9 mouse cellular contexts compared by ENCODE assay signal in genomic region chr13:94381829-94382675, GRCm38 (mm10). TPM values are rescaled to one million over a fixed set of nuclear protein-coding genes. Genes with fewer than 3 reads are reported as not detected.
A peak's percentile ranks its signal among the peaks of the same experiment; 100 is the strongest.
DNase-seq lines count a peak whose midpoint lies in the region; ATAC-seq and TF ChIP-seq lines count a peak whose summit lies in the region.
"Had no signal": no experiment of that assay in that cellular context is flagged by ENCODE, and none has a peak within 500 bp of the region (broad histone marks: within the 10 kb centered on the region; RNA-seq: fewer than 3 reads in every experiment).

No protein-coding gene starts in this region.

- H3K27me3 ChIP-seq in forebrain, embryonic 16.5 days (replicated peaks; ENCODE audit: control insufficient read depth, insufficient read depth, low read length), result no peaks in the 10 kb centered on the region
- no peaks in the 10 kb centered on the region for H3K27me3 ChIP-seq in forebrain, embryonic 15.5 days
- no peaks in the 10 kb centered on the region for H3K27me3 ChIP-seq in midbrain, embryonic 11.5 days (ENCODE audit: control insufficient read depth, insufficient read depth, low read length)
- H3K27me3 ChIP-seq in midbrain, embryonic 10.5 days (ENCODE audit: low read depth, poor library complexity, severe bottlenecking), result no peaks in the 10 kb centered on the region
- H3K27me3 ChIP-seq in small intestine, adult 2 months (ENCODE audit: control insufficient read depth, insufficient read depth, low read length), result no peaks in the 10 kb centered on the region
- H3K27me3 ChIP-seq: embryonic facial prominence, embryonic 13.5 days had no signal

- H3K4me3 ChIP-seq in forebrain, embryonic 16.5 days (replicated peaks; ENCODE audit: low read length), result no peak overlapping the region
- H3K4me3 ChIP-seq in forebrain, embryonic 15.5 days, result no peak overlapping the region
- no peak overlapping the region for H3K4me3 ChIP-seq in midbrain, embryonic 11.5 days (ENCODE audit: low read depth, low read length)
- no peak overlapping the region for H3K4me3 ChIP-seq in midbrain, embryonic 10.5 days
- H3K4me3 ChIP-seq in small intestine, adult 2 months (ENCODE audit: low read depth, low read length), result peak overlapping the region; percentile 54
- H3K4me3 ChIP-seq: embryonic facial prominence, embryonic 13.5 days had no signal

- no peak overlapping the region for H3K27ac ChIP-seq in forebrain, embryonic 16.5 days (ENCODE audit: low read length)
- no peak overlapping the region; the same call in 1 of the 2 replicates for H3K27ac ChIP-seq in forebrain, embryonic 15.5 days (replicated peaks)
- H3K27ac ChIP-seq in midbrain, embryonic 11.5 days (ENCODE audit: low read depth, low read length), result no peak overlapping the region
- H3K27ac ChIP-seq in midbrain, embryonic 10.5 days (replicated peaks), result no peak overlapping the region
- peak overlapping the region; percentile 93 for H3K27ac ChIP-seq in small intestine, adult 2 months (ENCODE audit: insufficient read depth, low read depth, low read length)
- H3K27ac ChIP-seq: embryonic facial prominence, embryonic 13.5 days had no signal

- TF ChIP-seq CTCF in small intestine, adult 2 months (IDR thresholded peaks at IDR 0.05; ENCODE audit: extremely low read depth, insufficient read length, insufficient replicate concordance, low read depth, low read length), result peak; percentile 12; the same call in 1 of the 2 replicates

- no peak overlapping the region for H3K9ac ChIP-seq in forebrain, embryonic 16.5 days (replicated peaks; ENCODE audit: low read depth, low read length)
- no peak overlapping the region for H3K9ac ChIP-seq in forebrain, embryonic 15.5 days (replicated peaks)
- H3K9ac ChIP-seq in midbrain, embryonic 11.5 days (ENCODE audit: low read length), result no peak overlapping the region
- H3K9ac ChIP-seq: embryonic facial prominence, embryonic 13.5 days had no signal

- no peaks in the 10 kb centered on the region for H3K9me3 ChIP-seq in forebrain, embryonic 16.5 days (ENCODE audit: control insufficient read depth, low read length)
- H3K9me3 ChIP-seq in forebrain, embryonic 15.5 days, result no peaks in the 10 kb centered on the region
- H3K9me3 ChIP-seq in midbrain, embryonic 11.5 days (ENCODE audit: control insufficient read depth, low read length), result no peaks in the 10 kb centered on the region
- no peaks in the 10 kb centered on the region for H3K9me3 ChIP-seq in midbrain, embryonic 10.5 days (replicated peaks)
- H3K9me3 ChIP-seq: embryonic facial prominence, embryonic 13.5 days had no signal

- WGBS in forebrain, embryonic 16.5 days, result 80% methylated on average over 8 of the region's 8 CpGs
- WGBS in forebrain, embryonic 15.5 days, result 71% methylated on average over 8 of the region's 8 CpGs
- WGBS in midbrain, embryonic 11.5 days, result 76% methylated on average over 8 of the region's 8 CpGs
- 82% methylated on average over 8 of the region's 8 CpGs for WGBS in midbrain, embryonic 10.5 days
- WGBS in small intestine, adult 2 months, result 13% methylated on average over 8 of the region's 8 CpGs

- H3K4me2 ChIP-seq in forebrain, embryonic 16.5 days (ENCODE audit: low read length), result no peak overlapping the region
- H3K4me2 ChIP-seq in forebrain, embryonic 15.5 days (replicated peaks), result no peak overlapping the region
- H3K4me2 ChIP-seq in midbrain, embryonic 11.5 days, result no peak overlapping the region
- H3K4me2 ChIP-seq: embryonic facial prominence, embryonic 13.5 days had no signal

- H3K4me1 ChIP-seq in forebrain, embryonic 16.5 days (replicated peaks; ENCODE audit: control insufficient read depth, insufficient read depth, low read length), result peaks cover 18% of the 10 kb centered on the region
- H3K4me1 ChIP-seq in forebrain, embryonic 15.5 days, result peaks cover 14% of the 10 kb centered on the region; the same call in 1 of the 2 replicates
- H3K4me1 ChIP-seq in midbrain, embryonic 11.5 days (ENCODE audit: control insufficient read depth, insufficient read depth, low read length), result no peaks in the 10 kb centered on the region
- peaks cover 7% of the 10 kb centered on the region for H3K4me1 ChIP-seq in midbrain, embryonic 10.5 days
- H3K4me1 ChIP-seq in small intestine, adult 2 months (ENCODE audit: control insufficient read depth, insufficient read depth, insufficient read length, low read length), result peaks cover 2% of the 10 kb centered on the region; the same call in 1 of the 2 replicates

- ATAC-seq in forebrain, embryonic 16.5 days, result peak; percentile 56
- ATAC-seq in forebrain, embryonic 15.5 days (replicated peaks), result no peak
- ATAC-seq in midbrain, embryonic 11.5 days (ENCODE audit: low FRiP score), result no peak
- ATAC-seq in inflammation-experienced regulatory T-cells, adult 6 months, result peak; percentile 54

- no peaks in the 10 kb centered on the region for H3K36me3 ChIP-seq in forebrain, embryonic 16.5 days (ENCODE audit: control insufficient read depth, insufficient read depth)
- H3K36me3 ChIP-seq in forebrain, embryonic 15.5 days, result no peaks in the 10 kb centered on the region
- no peaks in the 10 kb centered on the region for H3K36me3 ChIP-seq in midbrain, embryonic 11.5 days (ENCODE audit: control insufficient read depth, insufficient read depth, low read length)
- H3K36me3 ChIP-seq in midbrain, embryonic 10.5 days, result no peaks in the 10 kb centered on the region
- no peaks in the 10 kb centered on the region; the same call in 1 of the 2 replicates for H3K36me3 ChIP-seq in small intestine, adult 2 months (ENCODE audit: control insufficient read depth, insufficient read depth, low read length)
- H3K36me3 ChIP-seq: embryonic facial prominence, embryonic 13.5 days had no signal

- no peak for TF ChIP-seq POLR2A in small intestine, adult 2 months (IDR thresholded peaks at IDR 0.05; ENCODE audit: low read depth, low read length)

- DNase-seq in midbrain, embryonic 11.5 days (ENCODE audit: low spot score, missing footprints), result peak; percentile 65
- DNase-seq in midbrain, embryonic 10.5 days (ENCODE audit: low spot score), result no peak
- no peak for DNase-seq in layer of hippocampus, adult 18-20 months (ENCODE audit: low spot score in 2 of 2)
- DNase-seq in adrenal gland, postnatal 25 days, result no peak

RNA-seq across cellular contexts. Expression of gene Ap3b1, which starts 23.3 kb away (rescaled TPM):
- 34.4 and 39.2 TPM in 2 replicates for polyA plus RNA-seq in forebrain, embryonic 16.5 days (2015; fragmentation: Nextera tagmentation; extraction: Ambion mirVana)
- 34.3 and 34.7 TPM in 2 replicates for polyA plus RNA-seq in forebrain, embryonic 15.5 days (2015; fragmentation: Nextera tagmentation; extraction: Ambion mirVana)
- 39.0 and 42.6 TPM in 2 replicates for polyA plus RNA-seq in midbrain, embryonic 11.5 days (2014; fragmentation: Nextera tagmentation; extraction: Ambion mirVana)
- 35.6 and 37.5 TPM in 2 replicates for polyA plus RNA-seq in midbrain, embryonic 10.5 days (2016; fragmentation: Nextera tagmentation; extraction: Ambion mirVana)
- polyA plus RNA-seq in inflammation-experienced regulatory T-cells, adult 6 months (2017; shearing (Covaris generic)), result 10 to 100 TPM; 36.2 to 40.6 (median 39.9) TPM
- polyA plus RNA-seq in small intestine, adult 2 months (2012; rRNA removed), result 11.3 and 29.1 TPM in 2 replicates
- 10 to 100 TPM; 56.0 to 56.3 TPM for total RNA-seq in layer of hippocampus, adult 18-20 months (2021)
- total RNA-seq in adrenal gland, postnatal 25 days (2021), result 45.0 and 54.1 TPM in 2 replicates

Comparison
In these comparisons a context has a peak if more than half of its experiments do, and no peak if none do; other contexts are left out.
1. ATAC-seq: peak in forebrain, embryonic 16.5 days (single experiment) and inflammation-experienced regulatory T-cells, adult 6 months (single experiment); none in forebrain, embryonic 15.5 days (single experiment) and midbrain, embryonic 11.5 days (single experiment).